Mouse (Mus musculus): ENCODE results near the gene Coq3.

Gene Coq3

GRCm38 (mm10) chr4:21879565-21880220 lies at the start of gene Coq3:
TSS of gene Coq3 (plus strand) at chr4:21879673.
- DNase-seq (ENCODE audit: extremely low spot score), result peak; percentile 89

- no peak for DNase-seq (ENCODE audit: extremely low spot score)
These were observed 46.6 kb upstream of the Coq3 start for GRCm38 (mm10) chr4:21832844-21833243.

GRCm38 (mm10) chr4:21847481-21848286 lies 31.8 kb upstream of the Coq3 start, which contains the start of gene Pnisr:
TSS of gene Pnisr (plus strand) at chr4:21847583.
- peak; percentile 92 for DNase-seq (ENCODE audit: extremely low spot score)

- DNase-seq (ENCODE audit: extremely low spot score), result peak; percentile 89
These were observed 31.2 kb upstream of the Coq3 start for GRCm38 (mm10) chr4:21848287-21848630.

GRCm38 (mm10) chr4:21857481-21857880 lies 22.0 kb upstream of the Coq3 start:
- DNase-seq (ENCODE audit: extremely low spot score), result no peak

GRCm38 (mm10) chr4:21865226-21865625 lies 14.2 kb upstream of the Coq3 start:
- DNase-seq (ENCODE audit: extremely low spot score), result no peak

GRCm38 (mm10) chr4:21878776-21879175 lies 697 bp upstream of the Coq3 start:
- peak; percentile 5 for DNase-seq (ENCODE audit: extremely low spot score)

GRCm38 (mm10) chr4:21882806-21883205 lies 3.3 kb downstream of the Coq3 start:
- DNase-seq (ENCODE audit: extremely low spot score), result no peak

GRCm38 (mm10) chr4:21885831-21886230 lies 6.4 kb downstream of the Coq3 start:
- no peak for DNase-seq (ENCODE audit: extremely low spot score)

- DNase-seq (ENCODE audit: extremely low spot score), result peak; percentile 80
These were observed 51.7 kb downstream of the Coq3 start, which contains the start of gene Faxc for GRCm38 (mm10) chr4:21930971-21931771. TSS of gene Faxc (plus strand) at chr4:21931329.

GRCm38 (mm10) chr4:21931772-21932630 lies 52.5 kb downstream of the Coq3 start:
- DNase-seq (ENCODE audit: extremely low spot score), result no peak

- DNase-seq (ENCODE audit: extremely low spot score), result no peak
These were observed 55.9 kb downstream of the Coq3 start for GRCm38 (mm10) chr4:21935378-21935777.

- no peak for DNase-seq (ENCODE audit: extremely low spot score)
These were observed 57.0 kb downstream of the Coq3 start for GRCm38 (mm10) chr4:21936424-21936823.

- no peak for DNase-seq (ENCODE audit: extremely low spot score)
These were observed 58.4 kb downstream of the Coq3 start for GRCm38 (mm10) chr4:21937890-21938289.

GRCm38 (mm10) chr4:21944672-21945071 lies 65.2 kb downstream of the Coq3 start:
- DNase-seq (ENCODE audit: extremely low spot score), result no peak

- no peak for DNase-seq (ENCODE audit: extremely low spot score)
These were observed 72.0 kb downstream of the Coq3 start for GRCm38 (mm10) chr4:21951444-21951843.

GRCm38 (mm10) chr4:21952255-21952654 lies 72.8 kb downstream of the Coq3 start:
- no peak for DNase-seq (ENCODE audit: extremely low spot score)

- peak; percentile 59 for DNase-seq (ENCODE audit: extremely low spot score)
These were observed 78.3 kb downstream of the Coq3 start for GRCm38 (mm10) chr4:21957570-21958321.
